In genomic region chr15:26337775-26338174, GRCm38 (mm10) we compare ENCODE assay signal across 21 mouse cellular contexts. TPM values are rescaled to one million over a fixed set of nuclear protein-coding genes. Genes with fewer than 3 reads are reported as not detected.
"Had no signal": no experiment of that assay in that cellular context is flagged by ENCODE, and none has a peak within 500 bp of the region (broad histone marks: within the 10 kb centered on the region; RNA-seq: fewer than 3 reads in every experiment).

No protein-coding gene starts in this region.

- ATAC-seq: midbrain, embryonic 16.5 days had no signal

- H3K4me1 ChIP-seq: midbrain, embryonic 10.5 days; midbrain, embryonic 12.5 days had no signal

- H3K36me3 ChIP-seq: midbrain, embryonic 10.5 days; midbrain, embryonic 12.5 days; neural tube, embryonic 13.5 days; neural tube, embryonic 15.5 days had no signal

- H3K4me2 ChIP-seq: lung, embryonic 14.5 days; midbrain, embryonic 12.5 days; neural tube, embryonic 13.5 days; neural tube, embryonic 15.5 days had no signal

- H3K4me3 ChIP-seq: midbrain, embryonic 10.5 days; midbrain, embryonic 12.5 days; myocyte; neural tube, embryonic 13.5 days; neural tube, embryonic 15.5 days had no signal

- H3K9me3 ChIP-seq: midbrain, embryonic 10.5 days; midbrain, embryonic 12.5 days; neural tube, embryonic 13.5 days; neural tube, embryonic 15.5 days had no signal

- H3K27me3 ChIP-seq: midbrain, embryonic 12.5 days; neural tube, embryonic 13.5 days; neural tube, embryonic 15.5 days had no signal

- H3K9ac ChIP-seq: lung, embryonic 14.5 days; midbrain, embryonic 12.5 days; neural tube, embryonic 13.5 days; neural tube, embryonic 15.5 days had no signal

- DNase-seq: lung, adult 18-20 months; lung, embryonic 14.5 days; lung, postnatal 10 days; lung, postnatal 4 days; midbrain, embryonic 14.5 days; retina, postnatal 1 day; right cerebral cortex, postnatal 4 days; spleen, adult 18-20 months; thymus, adult 2 months; thymus, postnatal 25 days; thymus, postnatal 4 days had no signal

- H3K27ac ChIP-seq: midbrain, embryonic 10.5 days; midbrain, embryonic 12.5 days; neural tube, embryonic 13.5 days; neural tube, embryonic 15.5 days had no signal

RNA-seq across cellular contexts. Expression of gene March11, which starts 28.9 kb away (rescaled TPM):
- total RNA-seq: megakaryocyte, adult 5-6 weeks; megakaryocyte-erythroid progenitor cell, adult 5-6 weeks had no signal
- polyA plus RNA-seq: small intestine, adult 2 months; urinary bladder, adult 2 months had no signal
